Mouse (Mus musculus) frontal cortex, postnatal 25 days (tissue): ENCODE results near the gene Pcsk6.

Source experiments
- DNase-seq, 2 experiments: peaks; one replicate each; pipeline ENCODE4 v3.0.0; 2022; ENCODE audit warnings: low spot score in 2 of 2

The Pcsk6 gene

DNA sequence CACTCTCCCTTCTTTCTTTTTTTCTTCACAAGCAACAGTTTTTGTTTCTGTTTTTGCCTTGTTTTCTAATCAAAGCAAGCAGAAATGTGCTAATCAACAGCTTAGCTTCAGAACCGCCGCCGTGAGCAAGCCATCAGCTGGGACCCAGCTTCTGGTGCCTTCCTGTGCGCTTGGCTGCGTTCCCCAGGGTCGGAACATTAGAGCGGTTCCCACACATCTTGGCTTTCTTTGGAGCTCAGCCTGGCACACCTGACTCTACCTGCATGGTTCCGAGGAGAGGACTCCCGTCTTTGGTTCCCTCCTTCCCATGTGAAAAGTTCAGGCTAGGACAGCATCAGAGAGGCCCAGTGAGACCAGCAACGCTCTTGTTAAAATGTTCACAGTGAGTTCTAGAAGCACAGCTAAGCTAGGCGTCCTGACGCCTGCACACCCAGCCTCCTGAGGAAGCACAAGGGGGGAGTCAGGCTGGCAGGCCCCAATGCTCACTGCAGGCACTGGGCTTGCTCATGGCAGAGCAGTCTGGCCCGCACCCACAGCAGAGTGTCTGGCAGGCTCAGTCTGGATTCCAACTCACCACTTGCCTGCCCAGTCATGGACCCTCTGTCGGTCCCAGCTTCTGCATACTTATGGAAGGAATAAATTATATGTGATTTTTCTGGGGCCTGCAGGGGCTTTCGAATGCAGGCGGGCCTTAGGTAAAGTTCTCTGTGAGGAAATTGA is 139.7 kb downstream of the Pcsk6 start:
- no peak for DNase-seq

DNA sequence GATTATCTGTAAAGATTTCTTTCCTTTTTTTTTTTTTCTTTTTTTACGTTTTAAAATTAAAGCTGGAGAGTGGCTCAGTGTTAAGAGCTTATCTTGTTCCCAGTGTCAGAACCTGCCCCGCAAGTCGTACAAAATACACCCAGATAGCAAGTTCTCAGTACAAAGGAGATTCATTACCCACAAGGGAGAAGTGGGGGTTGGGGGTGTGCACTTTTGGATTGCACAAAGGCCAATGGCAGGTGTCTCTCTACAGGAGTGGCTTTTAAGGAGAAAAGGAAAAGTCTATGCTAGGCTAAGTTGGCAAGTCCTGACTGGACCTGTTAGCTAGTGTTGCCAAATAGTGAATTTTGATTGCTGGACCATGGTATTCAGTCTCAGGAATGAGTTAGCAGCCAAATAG is 140.3 kb downstream of the Pcsk6 start:
- no peak for DNase-seq

- DNase-seq, result no peak
These were observed 141.9 kb downstream of the Pcsk6 start for GRCm38 (mm10) chr7:66003447-66003846.

- no peak for DNase-seq
These were observed 142.5 kb downstream of the Pcsk6 start for GRCm38 (mm10) chr7:66003865-66004638.

DNA sequence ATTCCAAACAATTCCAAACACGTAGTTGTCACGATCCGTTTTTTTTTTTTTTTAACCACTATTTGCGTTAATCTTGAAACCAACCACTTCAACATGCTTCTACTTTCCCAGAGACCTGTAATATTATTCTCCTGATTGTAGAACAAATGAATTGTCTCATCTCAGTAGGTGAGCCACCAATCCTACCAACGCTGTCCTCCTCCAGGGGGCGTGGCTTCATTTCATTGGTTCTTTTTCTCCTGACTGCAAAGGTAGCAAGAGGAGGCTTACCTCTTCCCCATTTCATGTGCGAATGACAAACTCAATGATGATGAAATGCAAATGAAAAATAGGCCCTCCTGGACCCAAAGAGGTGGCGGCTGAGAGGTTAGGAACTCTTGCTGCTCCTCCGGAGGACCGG is 143.5 kb downstream of the Pcsk6 start:
- no peak for DNase-seq

DNA sequence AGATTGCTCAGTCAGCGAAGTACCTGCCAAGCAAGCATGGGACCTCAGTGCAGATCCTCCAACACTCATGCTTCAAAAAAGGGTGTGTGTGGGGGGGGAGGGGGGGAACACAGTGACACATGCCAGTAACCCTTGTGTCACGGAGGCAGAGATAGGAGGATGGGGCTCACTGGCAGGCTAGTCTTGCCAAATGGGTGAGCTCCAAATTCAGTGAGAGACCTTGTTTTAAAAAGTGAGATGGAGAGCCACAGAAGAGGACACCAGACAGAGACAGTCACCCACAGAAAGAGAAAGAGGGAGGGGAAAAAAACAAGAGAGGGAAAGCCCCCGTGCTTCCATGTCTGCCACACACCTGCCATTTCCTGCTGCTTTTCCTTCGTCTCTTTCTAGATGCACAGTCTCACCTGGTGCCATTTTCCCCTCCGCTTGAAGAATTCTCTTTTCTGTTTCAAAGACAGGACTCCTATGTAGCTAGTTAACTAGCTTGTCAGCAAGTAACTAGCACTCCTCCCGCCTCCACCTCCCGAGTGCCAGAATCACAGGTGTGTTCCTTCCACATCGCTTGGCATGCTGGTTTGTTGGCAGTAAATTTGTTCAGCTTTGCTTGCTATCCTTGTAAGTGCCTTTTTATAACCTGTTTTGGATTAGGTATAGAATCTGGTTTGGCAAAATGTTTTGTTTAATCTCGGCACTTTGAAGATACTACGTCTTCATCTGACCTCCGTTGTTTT is 146.8 kb downstream of the Pcsk6 start:
- no peak for DNase-seq

GRCm38 (mm10) chr7:66008892-66009273 is 147.3 kb downstream of the Pcsk6 start:
- no peak for DNase-seq

- DNase-seq, result no peak
These were observed 149.0 kb downstream of the Pcsk6 start for GRCm38 (mm10) chr7:66010518-66010917.

- peak in 1 of 2 experiments; percentile 17 for DNase-seq
These were observed 166.2 kb downstream of the Pcsk6 start for GRCm38 (mm10) chr7:66027747-66028146.

DNA sequence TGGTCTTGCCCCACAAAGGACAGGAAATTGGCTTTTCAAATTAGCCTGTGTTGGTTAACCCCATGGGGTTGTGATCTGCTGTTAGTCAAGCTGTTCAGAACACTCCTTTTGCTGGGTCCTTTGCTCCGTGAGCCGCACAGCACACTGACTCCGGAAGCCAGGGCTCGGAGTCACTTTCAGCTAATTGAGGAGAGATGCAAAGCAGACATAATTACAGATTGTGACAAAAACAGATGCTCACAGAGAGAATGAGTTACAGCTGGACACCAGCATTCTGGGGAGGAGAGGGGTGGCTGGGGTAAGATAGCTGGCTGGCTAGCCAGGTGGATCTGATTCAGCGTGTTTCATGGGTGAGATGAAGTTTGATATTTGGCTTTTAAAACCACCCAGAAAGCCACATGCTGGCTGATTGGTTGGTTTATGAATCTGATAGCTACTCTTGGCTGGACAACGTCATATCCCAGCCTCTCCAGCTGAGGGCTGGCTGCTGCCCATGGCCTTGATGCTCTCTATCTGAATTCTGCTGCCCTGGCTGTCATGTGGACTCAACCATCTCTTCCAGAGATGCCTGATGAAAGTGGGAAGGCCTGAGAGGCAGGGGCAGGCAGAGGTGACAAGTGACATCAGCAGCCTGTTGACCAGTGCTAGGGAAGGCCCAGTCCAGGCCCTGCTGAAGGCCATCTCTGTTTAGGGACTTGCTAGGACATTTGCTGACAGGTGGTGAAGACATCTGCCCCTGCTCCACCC is 167.4 kb downstream of the Pcsk6 start:
- DNase-seq, result no peak

DNA sequence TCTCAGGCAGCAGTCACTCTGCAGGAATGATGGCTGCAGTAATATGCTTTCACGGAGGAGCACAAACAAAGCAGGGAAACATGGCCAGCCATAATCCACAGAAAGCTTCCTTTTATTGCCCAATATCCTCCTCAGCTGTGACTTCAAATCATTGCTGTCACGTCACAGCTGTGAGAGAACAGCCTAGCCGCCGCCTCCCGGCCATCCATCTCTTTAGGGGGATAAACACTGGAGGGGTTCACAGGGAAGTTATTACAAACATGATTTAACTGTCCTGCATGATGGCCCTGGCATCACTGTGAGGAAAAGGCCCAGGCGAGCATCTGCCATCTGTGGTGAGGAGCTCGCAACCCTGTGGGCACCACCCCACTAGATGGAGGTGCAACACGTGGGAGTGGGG is 175.3 kb downstream of the Pcsk6 start:
- no peak for DNase-seq

GRCm38 (mm10) chr7:66038261-66038660 is 176.7 kb downstream of the Pcsk6 start:
- DNase-seq, result no peak

- no peak for DNase-seq
These were observed 177.2 kb downstream of the Pcsk6 start for GRCm38 (mm10) chr7:66038730-66039129.

DNA sequence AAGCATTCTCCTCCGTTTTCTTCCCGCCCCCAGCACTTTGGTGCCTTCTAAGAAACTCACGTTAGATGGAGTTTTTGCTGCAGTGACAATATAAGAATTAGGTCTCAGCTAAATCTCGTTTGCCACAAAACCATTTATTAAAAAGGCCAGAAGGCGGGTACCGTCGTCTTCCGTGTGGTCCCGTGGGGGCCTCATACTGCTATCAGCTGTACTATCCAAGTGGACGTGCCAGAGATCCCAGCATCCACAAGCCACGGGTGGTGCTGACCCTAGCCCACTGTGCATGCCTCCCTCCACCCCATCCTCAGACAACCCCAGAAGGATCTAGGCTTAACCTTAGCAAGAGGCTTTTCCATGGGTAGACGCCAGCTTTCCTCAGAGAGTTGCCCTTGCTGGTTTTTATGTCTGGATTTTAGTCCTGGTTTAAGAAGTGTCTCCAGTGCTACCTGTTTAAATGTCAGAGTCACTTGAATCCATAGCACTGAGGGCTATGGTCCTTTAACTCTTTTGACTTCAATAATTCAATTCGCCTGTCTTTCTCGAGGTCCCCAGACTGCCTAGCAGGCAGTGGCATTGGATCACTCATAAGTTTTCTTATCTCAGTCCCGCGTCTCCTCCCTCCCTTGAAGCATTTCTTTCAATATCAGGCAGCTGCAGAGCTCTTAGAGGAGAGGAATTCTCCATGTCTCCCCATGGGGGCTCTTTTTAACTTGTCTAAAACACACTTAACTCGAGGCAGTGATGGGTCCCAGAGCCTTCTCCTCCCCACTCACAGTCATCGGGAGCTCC is 178.7 kb downstream of the Pcsk6 start:
- DNase-seq, result no peak

- no peak for DNase-seq
These were observed 182.3 kb downstream of the Pcsk6 start, which contains the start of gene Gm45213 for GRCm38 (mm10) chr7:66043552-66044459. Gene Gm45213, plus strand, starts transcription at chr7:66043602.

DNA sequence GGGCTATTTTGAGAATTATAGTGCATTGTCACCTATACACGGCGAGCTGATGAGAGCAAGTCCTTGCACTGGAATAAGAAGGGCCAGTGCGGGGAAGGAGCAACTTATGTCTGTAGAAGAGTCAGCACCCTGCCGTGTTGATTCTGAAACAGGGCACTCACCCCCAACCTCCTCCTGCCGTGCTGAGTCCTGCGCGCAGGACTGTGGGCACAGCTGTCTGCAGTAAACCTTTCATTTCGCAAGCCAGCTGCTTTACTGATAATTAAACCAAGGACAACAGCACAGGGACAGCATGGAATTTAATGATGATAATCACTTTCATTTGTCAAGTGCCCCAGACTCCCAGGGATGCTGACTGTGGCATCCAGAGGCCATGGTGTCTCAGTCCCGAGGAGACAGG is 183.1 kb downstream of the Pcsk6 start:
- no peak for DNase-seq

DNA sequence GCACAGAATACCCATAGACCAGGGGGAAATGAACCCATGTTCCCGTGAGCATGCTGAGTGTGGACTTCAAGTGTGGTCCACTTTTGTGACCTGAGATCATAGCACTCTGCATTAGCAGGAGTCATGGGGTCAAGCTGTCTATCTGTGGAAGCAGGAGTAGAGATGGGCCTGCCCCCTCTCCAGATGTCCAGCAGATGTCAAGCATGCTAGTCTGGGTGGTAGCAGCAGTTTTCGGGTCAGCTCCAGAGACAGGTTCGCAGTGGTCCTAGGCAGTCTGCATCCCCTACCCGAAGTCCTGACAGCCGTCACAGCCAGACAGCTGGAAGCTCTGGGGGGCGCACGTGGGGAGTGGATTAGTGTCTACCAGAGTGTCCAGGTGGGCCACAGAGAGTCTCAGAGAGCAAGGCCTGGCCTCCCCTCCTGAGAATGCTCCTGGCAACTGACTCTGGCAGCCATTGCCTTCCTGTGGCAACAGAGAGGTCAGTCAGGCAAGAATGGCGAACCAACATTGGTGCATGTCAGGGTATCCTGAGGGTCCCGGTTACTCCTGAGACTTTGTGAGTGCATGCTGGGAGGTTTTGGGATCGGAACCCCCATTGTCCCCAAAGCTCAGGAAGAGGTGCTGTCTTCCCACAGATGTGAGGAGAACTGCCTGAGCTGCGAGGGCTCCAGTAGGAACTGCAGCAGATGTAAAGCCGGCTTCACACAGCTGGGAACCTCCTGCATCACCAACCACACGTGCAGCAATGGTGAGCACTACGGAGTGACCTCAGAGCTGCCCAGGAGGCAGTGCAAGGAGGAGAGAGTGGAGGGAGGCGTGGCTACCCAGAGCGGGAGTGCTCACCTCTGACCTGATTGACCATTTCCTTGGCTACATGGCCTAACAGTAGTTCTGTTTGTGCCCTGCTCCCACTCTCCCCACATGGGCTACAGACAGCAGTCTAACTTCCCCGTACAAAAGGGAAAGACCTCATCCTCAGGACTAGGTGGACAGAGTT is 185.7 kb downstream of the Pcsk6 start:
- DNase-seq, result no peak

- no peak for DNase-seq
These were observed 186.4 kb downstream of the Pcsk6 start for GRCm38 (mm10) chr7:66047975-66048374.
